Mouse (Mus musculus): Measurements from ENCODE around the gene Tyw3. TPM values are rescaled to one million over a fixed set of nuclear protein-coding genes. Genes with fewer than 3 reads are reported as not detected.

The Tyw3 gene
- polyA plus RNA-seq, 1 experiment: 2.9 TPM

GRCm38 (mm10) chr3:154572341-154572972, 24.4 kb downstream of the Tyw3 start:
- H3K4me2 ChIP-seq (ENCODE audit: low read depth): peak overlapping the region; percentile 31
- no peaks in the 10 kb centered on the region for H3K27me3 ChIP-seq (ENCODE audit: control insufficient read depth, insufficient read depth, insufficient read length)
- H3K79me2 ChIP-seq (ENCODE audit: control insufficient read depth, insufficient read depth): no peaks in the 10 kb centered on the region
- no peak overlapping the region for H3K4me3 ChIP-seq
- no peaks in the 10 kb centered on the region for H3K36me3 ChIP-seq (ENCODE audit: control insufficient read depth, insufficient read depth)
- H3ac ChIP-seq (ENCODE audit: control insufficient read depth, insufficient read length): no peak overlapping the region
- TF ChIP-seq MYOG (IDR thresholded peaks at IDR 0.05; ENCODE audit: control insufficient read depth in 1 of 3, insufficient read depth in 1 of 3, insufficient read length in 2 of 3, low read depth in 2 of 3) (no peak), MYOD1 (IDR thresholded peaks at IDR 0.05; ENCODE audit: control insufficient read depth in 1 of 3, insufficient read length in 2 of 3, low read depth in 2 of 3) (no peak), TCF12 (IDR thresholded peaks at IDR 0.05; ENCODE audit: insufficient read depth, poor library complexity, severe bottlenecking) (no peak), SRF (IDR thresholded peaks at IDR 0.05; ENCODE audit: control insufficient read depth, insufficient read length, low read depth) (no peak), POLR2A (IDR thresholded peaks at IDR 0.05; ENCODE audit: insufficient read length, low read depth) (no peak), POLR2AphosphoS2 (IDR thresholded peaks at IDR 0.05; ENCODE audit: insufficient read length, low read depth) (no peak), USF1 (IDR thresholded peaks at IDR 0.05; ENCODE audit: low read depth) (no peak), TCF3 (IDR thresholded peaks at IDR 0.05; ENCODE audit: insufficient read length, low read depth) (no peak), CEBPB (IDR thresholded peaks at IDR 0.05; ENCODE audit: insufficient read depth, poor library complexity, severe bottlenecking) (no peak), REST (IDR thresholded peaks at IDR 0.05; ENCODE audit: insufficient read depth, insufficient read length) (no peak), E2F4 (IDR thresholded peaks at IDR 0.05; ENCODE audit: insufficient read depth) (no peak), MAX (IDR thresholded peaks at IDR 0.05; ENCODE audit: low read depth) (no peak)

DNA sequence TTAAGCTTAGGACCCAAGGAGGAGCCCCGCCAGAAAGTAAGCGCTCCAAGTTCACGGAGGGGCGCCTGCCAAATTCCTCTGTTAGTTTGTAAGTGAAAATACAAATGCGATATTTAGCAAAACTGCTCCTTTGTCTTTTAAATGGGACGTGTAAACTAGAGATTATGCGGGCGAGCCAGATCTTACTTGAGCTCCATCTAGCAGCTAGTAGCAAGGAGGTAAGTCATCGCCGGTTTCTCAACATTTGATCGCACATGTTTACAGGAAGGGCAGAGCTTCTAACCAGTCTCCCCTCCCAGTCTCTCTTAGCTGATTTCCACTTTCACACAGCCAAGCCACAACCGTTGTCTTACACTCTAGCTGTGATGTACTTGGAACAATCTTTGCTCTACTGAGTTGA, 26.1 kb downstream of the Tyw3 start:
- no peaks in the 10 kb centered on the region for H3K36me3 ChIP-seq (ENCODE audit: control insufficient read depth, insufficient read depth)
- H3K27me3 ChIP-seq (ENCODE audit: control insufficient read depth, insufficient read depth, insufficient read length): no peaks in the 10 kb centered on the region
- H3ac ChIP-seq (ENCODE audit: control insufficient read depth, insufficient read length): no peak overlapping the region
- H3K79me2 ChIP-seq (ENCODE audit: control insufficient read depth, insufficient read depth): no peaks in the 10 kb centered on the region
- TF ChIP-seq TCF3 (IDR thresholded peaks at IDR 0.05; ENCODE audit: insufficient read length, low read depth) (no peak), TCF12 (IDR thresholded peaks at IDR 0.05; ENCODE audit: insufficient read depth, poor library complexity, severe bottlenecking) (no peak), POLR2A (IDR thresholded peaks at IDR 0.05; ENCODE audit: insufficient read length, low read depth) (no peak), SRF (IDR thresholded peaks at IDR 0.05; ENCODE audit: control insufficient read depth, insufficient read length, low read depth) (no peak), USF1 (IDR thresholded peaks at IDR 0.05; ENCODE audit: low read depth) (no peak), MAX (IDR thresholded peaks at IDR 0.05; ENCODE audit: low read depth) (no peak), POLR2AphosphoS2 (IDR thresholded peaks at IDR 0.05; ENCODE audit: insufficient read length, low read depth) (no peak), CEBPB (IDR thresholded peaks at IDR 0.05; ENCODE audit: insufficient read depth, poor library complexity, severe bottlenecking) (no peak), REST (IDR thresholded peaks at IDR 0.05; ENCODE audit: insufficient read depth, insufficient read length) (no peak), MYOG (IDR thresholded peaks at IDR 0.05; ENCODE audit: control insufficient read depth in 1 of 3, insufficient read depth in 1 of 3, insufficient read length in 2 of 3, low read depth in 2 of 3) (no peak), MYOD1 (IDR thresholded peaks at IDR 0.05; ENCODE audit: control insufficient read depth in 1 of 3, insufficient read length in 2 of 3, low read depth in 2 of 3) (no peak), E2F4 (IDR thresholded peaks at IDR 0.05; ENCODE audit: insufficient read depth) (no peak)
- no peak overlapping the region for H3K4me3 ChIP-seq
- peak overlapping the region; percentile 20 for H3K4me2 ChIP-seq (ENCODE audit: low read depth)

DNA sequence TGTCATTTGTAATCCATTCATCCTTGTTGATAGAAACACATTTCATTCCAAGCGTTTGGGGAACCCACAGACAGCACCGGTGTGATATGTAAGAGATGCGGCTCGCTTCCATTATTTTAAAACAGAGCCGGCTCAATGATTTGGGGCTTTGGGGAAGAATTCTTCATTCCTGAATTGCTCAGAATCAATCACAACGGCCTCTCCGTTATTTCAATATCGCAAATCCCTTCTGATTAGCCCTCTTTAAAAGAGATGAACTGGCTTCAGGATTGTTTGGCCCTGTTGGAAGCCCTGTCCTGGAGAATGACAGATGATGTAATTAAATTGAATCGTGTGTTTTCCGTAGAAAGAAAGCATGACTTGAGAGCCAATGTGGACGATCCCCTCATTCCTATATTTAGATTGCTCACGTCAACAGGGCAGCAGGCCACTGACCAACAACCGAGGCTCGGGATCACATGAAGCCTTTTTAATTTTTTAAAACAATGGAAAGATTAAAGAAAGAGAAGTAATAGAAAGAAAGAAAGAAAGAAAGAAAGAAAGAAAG, 26.8 kb downstream of the Tyw3 start:
- no peak overlapping the region for H3K4me2 ChIP-seq (ENCODE audit: low read depth)
- no peak overlapping the region for H3ac ChIP-seq (ENCODE audit: control insufficient read depth, insufficient read length)
- H3K79me2 ChIP-seq (ENCODE audit: control insufficient read depth, insufficient read depth): no peaks in the 10 kb centered on the region
- TF ChIP-seq POLR2A (IDR thresholded peaks at IDR 0.05; ENCODE audit: insufficient read length, low read depth): no peak
- TF ChIP-seq E2F4 (IDR thresholded peaks at IDR 0.05; ENCODE audit: insufficient read depth): no peak
- no peak for TF ChIP-seq POLR2AphosphoS2 (IDR thresholded peaks at IDR 0.05; ENCODE audit: insufficient read length, low read depth)
- no peak for TF ChIP-seq REST (IDR thresholded peaks at IDR 0.05; ENCODE audit: insufficient read depth, insufficient read length)
- TF ChIP-seq MYOG (IDR thresholded peaks at IDR 0.05; ENCODE audit: control insufficient read depth in 1 of 3, insufficient read depth in 1 of 3, insufficient read length in 2 of 3, low read depth in 2 of 3): no peak
- no peak for TF ChIP-seq TCF12 (IDR thresholded peaks at IDR 0.05; ENCODE audit: insufficient read depth, poor library complexity, severe bottlenecking)
- H3K4me3 ChIP-seq: no peak overlapping the region
- no peaks in the 10 kb centered on the region for H3K27me3 ChIP-seq (ENCODE audit: control insufficient read depth, insufficient read depth, insufficient read length)
- H3K36me3 ChIP-seq (ENCODE audit: control insufficient read depth, insufficient read depth): no peaks in the 10 kb centered on the region

GRCm38 (mm10) chr3:154565437-154565836, 31.5 kb downstream of the Tyw3 start:
- Histone ChIP-seq H3K79me2 (ENCODE audit: control insufficient read depth, insufficient read depth) (no peaks in the 10 kb centered on the region), H3K36me3 (ENCODE audit: control insufficient read depth, insufficient read depth) (no peaks in the 10 kb centered on the region), H3K4me2 (ENCODE audit: low read depth) (no peak overlapping the region), H3ac (ENCODE audit: control insufficient read depth, insufficient read length) (no peak overlapping the region), H3K27me3 (ENCODE audit: control insufficient read depth, insufficient read depth, insufficient read length) (no peaks in the 10 kb centered on the region), H3K4me3 (no peak overlapping the region)
- no peak for TF ChIP-seq MYOD1 (IDR thresholded peaks at IDR 0.05; ENCODE audit: control insufficient read depth in 1 of 3, insufficient read length in 2 of 3, low read depth in 2 of 3)
- no peak for TF ChIP-seq POLR2A (IDR thresholded peaks at IDR 0.05; ENCODE audit: insufficient read length, low read depth)
- no peak for TF ChIP-seq MYOG (IDR thresholded peaks at IDR 0.05; ENCODE audit: control insufficient read depth in 1 of 3, insufficient read depth in 1 of 3, insufficient read length in 2 of 3, low read depth in 2 of 3)
- TF ChIP-seq REST (IDR thresholded peaks at IDR 0.05; ENCODE audit: insufficient read depth, insufficient read length): no peak
- no peak for TF ChIP-seq CEBPB (IDR thresholded peaks at IDR 0.05; ENCODE audit: insufficient read depth, poor library complexity, severe bottlenecking)
- TF ChIP-seq SRF (IDR thresholded peaks at IDR 0.05; ENCODE audit: control insufficient read depth, insufficient read length, low read depth): no peak

All from myocyte (in vitro differentiated cells).